Mouse (Mus musculus) ES-E14 (cell line): Measurements from ENCODE around the gene Adamts2.

ENCODE experiments used
- CHD2 ChIP-seq: IDR thresholded peaks from 2 replicates; pipeline ENCODE4 v1.6.1; 2014; ENCODE audit warnings: mild to moderate bottlenecking, low read depth, low read length, inconsistent platforms
- MAFK ChIP-seq: IDR thresholded peaks from 2 replicates; pipeline ENCODE4 v1.6.1; 2014; ENCODE audit warnings: mild to moderate bottlenecking, low read depth, low read length, inconsistent platforms; ENCODE audit not compliant: insufficient read depth
- ZNF384 ChIP-seq: IDR thresholded peaks from 2 replicates; pipeline ENCODE4 v1.6.1; 2012; ENCODE audit warnings: low read depth, low read length, inconsistent platforms

DNA sequence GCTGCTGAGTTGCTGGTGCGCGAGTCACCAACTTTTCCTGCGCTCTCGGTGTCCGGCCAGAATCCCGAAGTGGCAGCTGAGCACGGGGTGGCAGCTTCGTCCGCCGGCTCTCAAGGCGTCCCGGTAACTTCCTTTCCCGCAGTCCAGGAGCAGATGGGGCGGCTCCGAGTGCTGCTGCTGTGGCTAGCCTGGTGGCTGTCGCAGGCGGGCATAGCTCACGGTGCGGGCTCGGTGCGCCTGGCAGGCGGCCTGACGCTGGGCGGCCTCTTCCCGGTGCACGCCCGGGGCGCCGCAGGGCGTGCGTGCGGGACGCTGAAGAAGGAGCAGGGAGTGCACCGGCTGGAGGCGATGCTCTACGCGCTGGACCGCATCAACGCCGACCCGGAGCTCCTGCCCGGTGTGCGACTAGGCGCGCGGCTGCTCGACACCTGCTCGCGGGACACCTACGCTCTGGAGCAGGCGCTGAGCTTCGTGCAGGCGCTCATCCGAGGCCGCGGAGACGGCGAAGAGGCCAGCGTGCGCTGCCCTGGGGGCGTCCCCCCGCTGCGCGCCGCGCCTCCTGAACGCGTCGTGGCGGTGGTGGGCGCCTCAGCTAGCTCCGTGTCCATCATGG is 249.2 kb downstream of the Adamts2 start:
- TF ChIP-seq MAFK (no peak), CHD2 (no peak), ZNF384 (no peak)
